Mouse (Mus musculus): ENCODE measurements around the gene Tcf7l1.

GRCm38 (mm10) chr6:72711508-72712081 lies 77.5 kb downstream of the Tcf7l1 start:
- no peak for TF ChIP-seq EP300 (IDR thresholded peaks at IDR 0.05; ENCODE audit: low read depth)
- no peak for TF ChIP-seq CTCF (IDR thresholded peaks at IDR 0.05; ENCODE audit: low read depth)
